In genomic region chr12:81965416-81965815, GRCm38 (mm10) we compare ENCODE assay signal across 13 mouse cellular contexts.
"Had no signal": no experiment of that assay in that cellular context is flagged by ENCODE, and none has a peak within 500 bp of the region (broad histone marks: within the 10 kb centered on the region; RNA-seq: fewer than 3 reads in every experiment).

No protein-coding gene starts in this region.

- H3K4me2 ChIP-seq: limb, embryonic 12.5 days; midbrain, embryonic 13.5 days had no signal

- H3K27ac ChIP-seq: kidney, postnatal 0 days; layer of hippocampus, adult 2 months; limb, embryonic 12.5 days; liver, embryonic 14.5 days; midbrain, embryonic 13.5 days had no signal

- DNase-seq: kidney, adult 9 months; kidney, postnatal 4 days; lung, adult 2 months; lung, postnatal 4 days; spleen, adult 18-20 months; thymus, adult 18-20 months; thymus, postnatal 14 days had no signal

- H3K9ac ChIP-seq: limb, embryonic 12.5 days; liver, embryonic 14.5 days; midbrain, embryonic 13.5 days had no signal

- H3K4me1 ChIP-seq: limb, embryonic 12.5 days; midbrain, embryonic 13.5 days had no signal

- H3K27me3 ChIP-seq: limb, embryonic 12.5 days; midbrain, embryonic 13.5 days had no signal

- ATAC-seq: lung, postnatal 0 days; midbrain, embryonic 13.5 days had no signal

- H3K9me3 ChIP-seq: limb, embryonic 12.5 days; midbrain, embryonic 13.5 days had no signal

- H3K4me3 ChIP-seq: layer of hippocampus, adult 2 months; limb, embryonic 12.5 days; midbrain, embryonic 13.5 days had no signal
